Mouse (Mus musculus) lung, postnatal 0 days (tissue): ENCODE results near the gene Pole3. TPM values are rescaled to one million over a fixed set of nuclear protein-coding genes. Genes with fewer than 3 reads are reported as not detected.

Source experiments
- ATAC-seq: fragments of 200-750 bp; cut with Nextera tagmentation; 2 replicates; pipeline ENCODE4 v1.8.0; 2017; ENCODE audit warnings: moderate library complexity
- DNase-seq: peaks from one replicate; pipeline ENCODE4 v3.0.0-alpha.2; 2016; ENCODE audit warnings: low spot score
- H3K27ac ChIP-seq: fragments of 300-500 bp; sonication (generic); 2 replicates; pipeline ENCODE4 v1.5.1; 2014; ENCODE audit warnings: antibody characterized with exemption, mild to moderate bottlenecking, low read length, mixed read lengths
- H3K27me3 ChIP-seq: fragments of 300-500 bp; sonication (generic); replicated peaks from 2 replicates; pipeline ENCODE4 v1.6.1; 2014; ENCODE audit warnings: low read length, mixed read lengths; ENCODE audit not compliant: insufficient read depth
- H3K36me3 ChIP-seq: fragments of 300-500 bp; sonication (generic); 2 replicates; pipeline ENCODE4 v1.6.1; 2014; ENCODE audit warnings: low read length, mixed read lengths; ENCODE audit not compliant: insufficient read depth
- H3K4me1 ChIP-seq: fragments of 300-500 bp; sonication (generic); 2 replicates; pipeline ENCODE4 v1.6.1; 2014; ENCODE audit warnings: antibody characterized with exemption, low read depth, low read length, mixed read lengths; ENCODE audit not compliant: insufficient read depth
- H3K4me2 ChIP-seq: fragments of 300-500 bp; sonication (generic); replicated peaks from 2 replicates; pipeline ENCODE4 v1.6.1; 2014; ENCODE audit warnings: low read depth, mild to moderate bottlenecking, low read length, moderate library complexity, mixed read lengths
- H3K4me3 ChIP-seq: fragments of 300-500 bp; sonication (generic); 2 replicates; pipeline ENCODE4 v1.5.1; 2014; ENCODE audit warnings: low read depth, low read length
- H3K9ac ChIP-seq: fragments of 300-500 bp; sonication (generic); replicated peaks from 2 replicates; pipeline ENCODE4 v1.6.1; 2014; ENCODE audit warnings: low read depth, mild to moderate bottlenecking
- H3K9me3 ChIP-seq: fragments of 300-500 bp; sonication (generic); 2 replicates; pipeline ENCODE4 v1.6.1; 2016; ENCODE audit warnings: low read length, mixed read lengths
- CTCF ChIP-seq: IDR thresholded peaks from 2 replicates; pipeline ENCODE4 v1.5.1; 2016; ENCODE audit warnings: antibody characterized with exemption, mild to moderate bottlenecking
- EP300 ChIP-seq: IDR thresholded peaks from 2 replicates; pipeline ENCODE4 v1.6.1; 2016; ENCODE audit warnings: antibody characterized with exemption, mild to moderate bottlenecking, control low read depth
- WGBS: fragments of 180-500 bp; shearing (Covaris S2); extraction: QIAGEN DNeasy Blood & Tissue Kit; methylation state at CpG from one replicate; pipeline ENCODE4 v1.1.7; 2014; 5-methylcytosine and 5-hydroxymethylcytosine counted together
- polyA plus RNA-seq: library from polyadenylated mRNA; unstranded; fragments of >200 nt; fragmentation: Nextera tagmentation; extraction: Ambion mirVana; gene quantifications from 2 replicates; pipeline ENCODE4 v1.2.1, GENCODE M21; 2015

Gene Pole3
- polyA plus RNA-seq, 1 experiment from 2014 or later = 35.6 TPM

- H3K4me1 ChIP-seq = no peaks in the 10 kb centered on the region
- 45% methylated on average over 4 of the region's 4 CpGs for WGBS
- H3K27ac ChIP-seq = no peak overlapping the region
- H3K36me3 ChIP-seq = no peaks in the 10 kb centered on the region
- ATAC-seq (no peak), DNase-seq (no peak)
- no peak overlapping the region for H3K4me2 ChIP-seq
- H3K9ac ChIP-seq = no peak overlapping the region
- H3K27me3 ChIP-seq = no peaks in the 10 kb centered on the region
- H3K4me3 ChIP-seq = no peak overlapping the region
- no peaks in the 10 kb centered on the region for H3K9me3 ChIP-seq
- TF ChIP-seq EP300 = no peak
- no peak for TF ChIP-seq CTCF
Observed at GRCm38 (mm10) chr4:62562006-62562405, 37.1 kb upstream of the Pole3 start.

GRCm38 (mm10) chr4:62561630-62562001 is 36.7 kb upstream of the Pole3 start:
- Histone ChIP-seq H3K4me1 (no peaks in the 10 kb centered on the region), H3K4me3 (no peak overlapping the region), H3K9me3 (no peaks in the 10 kb centered on the region), H3K27me3 (no peaks in the 10 kb centered on the region), H3K4me2 (no peak overlapping the region), H3K27ac (no peak overlapping the region), H3K9ac (no peak overlapping the region), H3K36me3 (no peaks in the 10 kb centered on the region)
- ATAC-seq (no peak), DNase-seq (no peak)
- TF ChIP-seq EP300 = no peak
- no peak for TF ChIP-seq CTCF
- WGBS = 48% methylated on average over 3 of the region's 3 CpGs

GRCm38 (mm10) chr4:62560963-62561629 is 36.2 kb upstream of the Pole3 start:
- Histone ChIP-seq H3K27ac (no peak overlapping the region), H3K9ac (no peak overlapping the region), H3K9me3 (no peaks in the 10 kb centered on the region), H3K4me1 (no peaks in the 10 kb centered on the region), H3K4me3 (no peak overlapping the region), H3K27me3 (no peaks in the 10 kb centered on the region), H3K4me2 (no peak overlapping the region), H3K36me3 (no peaks in the 10 kb centered on the region)
- DNase-seq (peak; percentile 91), ATAC-seq (peak; percentile 65)
- WGBS = 23% methylated on average over 4 of the region's 4 CpGs
- TF ChIP-seq EP300 (no peak), CTCF (peak; percentile 87)

GRCm38 (mm10) chr4:62559797-62560329 is 35.0 kb upstream of the Pole3 start, which contains the start of gene Rgs3:
Rgs3 (plus strand) TSS chr4:62559847.
- Histone ChIP-seq H3K4me1 (no peaks in the 10 kb centered on the region), H3K4me3 (no peak within 1 kb of the TSS), H3K27ac (no peak within 1 kb of the TSS), H3K4me2 (no peak within 1 kb of the TSS), H3K27me3 (no peaks in the 10 kb centered on the region), H3K9me3 (no peaks in the 10 kb centered on the region), H3K36me3 (no peaks in the 10 kb centered on the region), H3K9ac (no peak within 1 kb of the TSS)
- TF ChIP-seq EP300 (no peak), CTCF (no peak)
- no peak for DNase-seq
- WGBS = 36% methylated on average over 6 of the region's 6 CpGs
- no peak for ATAC-seq

GRCm38 (mm10) chr4:62557436-62557835 is 32.6 kb upstream of the Pole3 start:
- 41% methylated on average over 3 of the region's 3 CpGs for WGBS
- Histone ChIP-seq H3K27me3 (no peaks in the 10 kb centered on the region), H3K36me3 (no peaks in the 10 kb centered on the region), H3K27ac (no peak overlapping the region), H3K4me2 (no peak overlapping the region), H3K4me3 (no peak overlapping the region), H3K9ac (no peak overlapping the region), H3K4me1 (no peaks in the 10 kb centered on the region), H3K9me3 (no peaks in the 10 kb centered on the region)
- DNase-seq (peak; percentile 45), ATAC-seq (no peak)
- no peak for TF ChIP-seq CTCF
- TF ChIP-seq EP300 = no peak

DNA sequence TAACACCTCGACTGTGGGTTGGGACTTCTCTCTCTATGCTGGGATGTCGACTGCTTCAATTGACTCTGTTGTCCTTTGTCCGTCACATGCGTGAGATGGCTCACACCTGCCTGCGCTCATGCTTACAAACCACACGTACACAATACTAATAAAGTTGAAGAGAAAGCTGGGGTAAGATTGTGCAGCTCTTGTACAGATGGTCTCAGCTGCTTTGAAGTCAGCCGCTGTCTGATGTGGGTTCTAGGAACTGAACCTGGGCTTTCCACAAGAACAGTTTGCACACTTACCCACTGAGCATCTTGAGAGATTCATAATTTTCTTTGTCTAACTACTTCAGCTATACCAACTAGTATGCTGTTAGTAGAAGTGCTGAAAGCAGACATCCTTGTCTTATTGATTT is 27.1 kb upstream of the Pole3 start:
- Histone ChIP-seq H3K4me1 (no peaks in the 10 kb centered on the region), H3K4me2 (no peak overlapping the region), H3K9ac (no peak overlapping the region), H3K9me3 (no peaks in the 10 kb centered on the region), H3K27ac (no peak overlapping the region), H3K27me3 (no peaks in the 10 kb centered on the region), H3K4me3 (no peak overlapping the region), H3K36me3 (no peaks in the 10 kb centered on the region)
- WGBS = 74% methylated on average over 7 of the region's 7 CpGs
- ATAC-seq (no peak), DNase-seq (no peak)
- TF ChIP-seq CTCF (no peak), EP300 (no peak)
